9 mouse cellular contexts compared by ENCODE assay signal in genomic region chr6:85186033-85186743, GRCm38 (mm10). TPM values are rescaled to one million over a fixed set of nuclear protein-coding genes. Genes with fewer than 3 reads are reported as not detected.
DNase-seq lines count a peak whose midpoint lies in the region; ATAC-seq lines count a peak whose summit lies in the region.
"Had no signal": no experiment of that assay in that cellular context is flagged by ENCODE, and none has a peak within 500 bp of the region (broad histone marks: within the 10 kb centered on the region; RNA-seq: fewer than 3 reads in every experiment).

No protein-coding gene starts in this region.

- no peaks in the 10 kb centered on the region for H3K36me3 ChIP-seq in heart, embryonic 13.5 days
- no peaks in the 10 kb centered on the region for H3K36me3 ChIP-seq in intestine, embryonic 16.5 days (ENCODE audit: control insufficient read depth, insufficient read depth, low read length)
- H3K36me3 ChIP-seq in liver, embryonic 15.5 days (replicated peaks): no peaks in the 10 kb centered on the region

- peaks cover 39% of the 10 kb centered on the region for H3K4me1 ChIP-seq in heart, embryonic 13.5 days
- H3K4me1 ChIP-seq in intestine, embryonic 16.5 days (ENCODE audit: control insufficient read depth, insufficient read depth, low read length): peaks cover 27% of the 10 kb centered on the region
- no peaks in the 10 kb centered on the region for H3K4me1 ChIP-seq in liver, embryonic 15.5 days (replicated peaks)

- no peak overlapping the region for H3K9ac ChIP-seq in heart, embryonic 13.5 days
- no peak overlapping the region for H3K9ac ChIP-seq in intestine, embryonic 16.5 days (ENCODE audit: low read depth, low read length)
- no peak overlapping the region for H3K9ac ChIP-seq in liver, embryonic 15.5 days

- intact Hi-C loops in heart, postnatal 25 days (cut with DNase I): no loop called here

- no peak for ATAC-seq in heart, embryonic 13.5 days (ENCODE audit: extremely low read depth, insufficient number of reproducible peaks, low FRiP score, low TSS enrichment)
- ATAC-seq in intestine, embryonic 16.5 days: no peak
- no peak for ATAC-seq in liver, embryonic 15.5 days (ENCODE audit: insufficient read depth)
- no peak for ATAC-seq in CD4-positive, CD25-positive, alpha-beta regulatory T cell, adult 4 months

- H3K9me3 ChIP-seq in heart, embryonic 13.5 days: no peaks in the 10 kb centered on the region
- no peaks in the 10 kb centered on the region for H3K9me3 ChIP-seq in intestine, embryonic 16.5 days (ENCODE audit: control insufficient read depth, low read length)
- H3K9me3 ChIP-seq in liver, embryonic 15.5 days (replicated peaks): no peaks in the 10 kb centered on the region

- WGBS in heart, embryonic 13.5 days: 2% methylated on average over 33 of the region's 33 CpGs
- 2% methylated on average over 33 of the region's 33 CpGs for WGBS in intestine, embryonic 16.5 days
- 4% methylated on average over 33 of the region's 33 CpGs for WGBS in liver, embryonic 15.5 days (ENCODE audit: insufficient replicate concordance)

- H3K27me3 ChIP-seq in heart, embryonic 13.5 days (replicated peaks): peaks cover 97% of the 10 kb centered on the region
- H3K27me3 ChIP-seq in intestine, embryonic 16.5 days (replicated peaks; ENCODE audit: control insufficient read depth, insufficient read depth, low read length): peaks cover 52% of the 10 kb centered on the region
- H3K27me3 ChIP-seq in liver, embryonic 15.5 days: peaks cover 77% of the 10 kb centered on the region

- peak overlapping the region; percentile 45 for H3K4me2 ChIP-seq in heart, embryonic 13.5 days
- H3K4me2 ChIP-seq in intestine, embryonic 16.5 days (ENCODE audit: low read depth, low read length): peak overlapping the region; percentile 44
- peak overlapping the region; percentile 28 for H3K4me2 ChIP-seq in liver, embryonic 15.5 days

- H3K4me3 ChIP-seq in heart, embryonic 13.5 days: peak overlapping the region; percentile 25
- H3K4me3 ChIP-seq in intestine, embryonic 16.5 days (ENCODE audit: low read length): peak overlapping the region; percentile 29
- no peak overlapping the region for H3K4me3 ChIP-seq in liver, embryonic 15.5 days (replicated peaks)

- H3K27ac ChIP-seq in heart, embryonic 13.5 days (replicated peaks): no peak overlapping the region
- H3K27ac ChIP-seq in intestine, embryonic 16.5 days (ENCODE audit: low read length): no peak overlapping the region
- H3K27ac ChIP-seq in liver, embryonic 15.5 days (replicated peaks): no peak overlapping the region

- no peak for DNase-seq in heart, postnatal 25 days (ENCODE audit: low spot score)
- peak; percentile 25 for DNase-seq in embryo, embryonic 10 days (ENCODE audit: low spot score)
- DNase-seq in adrenal gland, postnatal 25 days: no peak
- no peak for DNase-seq in layer of hippocampus, adult 11-12 months (ENCODE audit: low spot score)

RNA-seq across cellular contexts. Expression of gene Emx1, which starts 1.1 kb away (rescaled TPM):
- 0.11 TPM in 1 of 2 replicates, not detected in the other for polyA plus RNA-seq in heart, embryonic 13.5 days (2015; fragmentation: Nextera tagmentation; extraction: Ambion mirVana)
- total RNA-seq in heart, postnatal 25 days (2021): not detected
- polyA plus RNA-seq in intestine, embryonic 16.5 days (2015; fragmentation: Nextera tagmentation; extraction: Ambion mirVana): 0.10 TPM in 1 of 2 replicates, not detected in the other
- not detected in 2 replicates for polyA plus RNA-seq in liver, embryonic 15.5 days (2015; fragmentation: Nextera tagmentation; extraction: Ambion mirVana)
- polyA plus RNA-seq in CD4-positive, CD25-positive, alpha-beta regulatory T cell, adult 4 months (2017; shearing (Covaris generic)): not detected
- not detected in 2 replicates for total RNA-seq in adrenal gland, postnatal 25 days (2021)
- total RNA-seq: neutrophil, adult 5-6 weeks had no signal

RNA-seq across cellular contexts. Expression of gene Spr, which starts 48.6 kb away (rescaled TPM):
- polyA plus RNA-seq in heart, embryonic 13.5 days (2015; fragmentation: Nextera tagmentation; extraction: Ambion mirVana): 52.7 and 58.3 TPM in 2 replicates
- total RNA-seq in heart, postnatal 25 days (2021): 10 to 100 TPM; 73.5 to 76.8 TPM
- polyA plus RNA-seq in intestine, embryonic 16.5 days (2015; fragmentation: Nextera tagmentation; extraction: Ambion mirVana): 94.1 and 101 TPM in 2 replicates
- polyA plus RNA-seq in liver, embryonic 15.5 days (2015; fragmentation: Nextera tagmentation; extraction: Ambion mirVana): 26.7 and 29.4 TPM in 2 replicates
- 10 to 100 TPM; 17.8 to 33.4 TPM for polyA plus RNA-seq in CD4-positive, CD25-positive, alpha-beta regulatory T cell, adult 4 months (2017; shearing (Covaris generic))
- 64.3 and 81.8 TPM in 2 replicates for total RNA-seq in adrenal gland, postnatal 25 days (2021)
